Mouse (Mus musculus) hindbrain, embryonic 15.5 days (tissue): Measurements from ENCODE around the gene Gm28897. TPM values are rescaled to one million over a fixed set of nuclear protein-coding genes. Genes with fewer than 3 reads are reported as not detected.
"Not testable (repeated sequence)": the region's sequence is repeated elsewhere in the genome, so short reads cannot be mapped to it uniquely, and the experiment has no call there.

Experiments
- ATAC-seq: fragments of 200-750 bp; cut with Nextera tagmentation; 2 replicates; pipeline ENCODE4 v1.8.0; 2017; ENCODE audit warnings: low read depth, moderate number of reproducible peaks, moderate TSS enrichment; ENCODE audit not compliant: low FRiP score
- H3K27ac ChIP-seq: fragments of 300-500 bp; sonication (generic); replicated peaks from 2 replicates; pipeline ENCODE4 v1.5.1; 2015; ENCODE audit warnings: mild to moderate bottlenecking, inconsistent platforms
- H3K27me3 ChIP-seq: fragments of 300-500 bp; sonication (generic); 2 replicates; pipeline ENCODE4 v1.6.1; 2015; ENCODE audit warnings: control low read depth, inconsistent platforms
- H3K36me3 ChIP-seq: fragments of 300-500 bp; sonication (generic); 2 replicates; pipeline ENCODE4 v1.6.1; 2015; ENCODE audit warnings: control low read depth, inconsistent platforms
- H3K4me1 ChIP-seq: fragments of 300-500 bp; sonication (generic); replicated peaks from 2 replicates; pipeline ENCODE4 v1.6.1; 2015; ENCODE audit warnings: control low read depth, inconsistent platforms
- H3K4me2 ChIP-seq: fragments of 300-500 bp; sonication (generic); 2 replicates; pipeline ENCODE4 v1.6.1; 2015; ENCODE audit warnings: moderate library complexity, mild to moderate bottlenecking, inconsistent platforms
- H3K4me3 ChIP-seq: fragments of 300-500 bp; sonication (generic); 2 replicates; pipeline ENCODE4 v1.5.1; 2015; ENCODE audit warnings: mild to moderate bottlenecking, inconsistent platforms
- H3K9ac ChIP-seq: fragments of 300-500 bp; sonication (generic); 2 replicates; pipeline ENCODE4 v1.6.1; 2015; ENCODE audit warnings: inconsistent platforms
- H3K9me3 ChIP-seq: fragments of 300-500 bp; sonication (generic); 2 replicates; pipeline ENCODE4 v1.6.1; 2016; ENCODE audit warnings: control low read depth, inconsistent platforms
- WGBS: fragments of 180-500 bp; shearing (Covaris S2); methylation state at CpG from one replicate; pipeline ENCODE4 v1.1.7; 2015; 5-methylcytosine and 5-hydroxymethylcytosine counted together
- polyA plus RNA-seq: library from polyadenylated mRNA; unstranded; fragments of >200 nt; fragmentation: Nextera tagmentation; extraction: Ambion mirVana; gene quantifications from 2 replicates; pipeline ENCODE4 v1.2.1, GENCODE M21; 2015

Gene Gm28897
- polyA plus RNA-seq: not detected in 2 replicates

DNA sequence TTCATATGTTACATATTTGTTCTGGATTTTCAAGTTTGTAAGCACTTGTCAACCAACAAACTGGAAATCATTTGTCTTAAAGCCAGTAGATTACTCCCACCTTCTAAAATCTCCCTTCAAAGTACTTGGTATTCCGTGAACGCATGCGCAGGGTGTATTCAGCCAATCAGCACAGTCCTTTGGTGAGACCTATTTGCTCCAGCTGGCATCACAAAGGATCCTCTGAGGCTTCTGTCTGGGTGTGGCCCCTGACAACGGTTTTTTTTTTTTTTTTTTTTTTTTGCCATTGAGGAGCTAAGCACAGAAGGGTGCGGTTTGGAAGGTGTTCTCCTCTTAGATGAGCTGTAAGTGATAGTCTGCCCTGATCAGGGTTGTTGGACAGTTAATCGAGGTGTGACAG, at the start of gene Gm28897:
TSS of gene Gm28897 (plus strand) at position 301 of the 400 bp plus-strand sequence.
- H3K9ac ChIP-seq, H3K27ac ChIP-seq, H3K27me3 ChIP-seq, H3K4me3 ChIP-seq, H3K4me2 ChIP-seq, H3K4me1 ChIP-seq, H3K36me3 ChIP-seq, H3K9me3 ChIP-seq, ATAC-seq: not testable (repeated sequence)
- no CpG with 5 or more reads among the region's 6 CpGs for WGBS
